Mouse (Mus musculus) limb, embryonic 14.5 days (tissue): ENCODE results near the gene Pip4k2a. TPM values are rescaled to one million over a fixed set of nuclear protein-coding genes. Genes with fewer than 3 reads are reported as not detected.

Experiments used
- ATAC-seq: fragments of 200-750 bp; cut with Nextera tagmentation; 2 replicates; pipeline ENCODE4 v1.8.0; 2017; ENCODE audit warnings: low read depth, moderate number of reproducible peaks, moderate TSS enrichment; ENCODE audit not compliant: low FRiP score
- DNase-seq: peaks from one replicate; pipeline ENCODE4 v3.0.0-alpha.2; 2015; ENCODE audit warnings: low spot score
- H3K27ac ChIP-seq: fragments of 300-500 bp; sonication (generic); replicated peaks from 2 replicates; pipeline ENCODE4 v1.5.1; 2014; ENCODE audit warnings: low read depth, mild to moderate bottlenecking, low read length, moderate library complexity, mixed read lengths
- H3K27me3 ChIP-seq: fragments of 300-500 bp; sonication (generic); 2 replicates; pipeline ENCODE4 v1.6.1; 2014; ENCODE audit warnings: low read length, mixed read lengths; ENCODE audit not compliant: control insufficient read depth, insufficient read depth
- H3K36me3 ChIP-seq: fragments of 300-500 bp; sonication (generic); 2 replicates; pipeline ENCODE4 v1.6.1; 2014; ENCODE audit warnings: mild to moderate bottlenecking, low read length, moderate library complexity, mixed read lengths; ENCODE audit not compliant: control insufficient read depth, insufficient read depth
- H3K4me1 ChIP-seq: fragments of 300-500 bp; sonication (generic); 2 replicates; pipeline ENCODE4 v1.6.1; 2014; ENCODE audit warnings: antibody characterized with exemption, low read length, mixed read lengths; ENCODE audit not compliant: control insufficient read depth, insufficient read depth
- H3K4me2 ChIP-seq: fragments of 300-500 bp; sonication (generic); replicated peaks from 2 replicates; pipeline ENCODE4 v1.6.1; 2014; ENCODE audit warnings: low read depth, mild to moderate bottlenecking, low read length, moderate library complexity; ENCODE audit not compliant: severe bottlenecking
- H3K4me3 ChIP-seq: fragments of 300-500 bp; sonication (generic); replicated peaks from 2 replicates; pipeline ENCODE4 v1.5.1; 2014; ENCODE audit warnings: low read length
- H3K9ac ChIP-seq: fragments of 300-500 bp; sonication (generic); 2 replicates; pipeline ENCODE4 v1.6.1; 2014; ENCODE audit warnings: mild to moderate bottlenecking, low read depth, low read length, moderate library complexity; ENCODE audit not compliant: severe bottlenecking
- H3K9me3 ChIP-seq: fragments of 300-500 bp; sonication (generic); 2 replicates; pipeline ENCODE4 v1.6.1; 2016; ENCODE audit warnings: low read length; ENCODE audit not compliant: control insufficient read depth
- POLR2A ChIP-seq: fragments of 200-500 bp; IDR thresholded peaks from 2 replicates; pipeline ENCODE4 v1.8.0; 2012; ENCODE audit warnings: inconsistent platforms, mild to moderate bottlenecking, moderate library complexity, borderline replicate concordance; ENCODE audit not compliant: insufficient read depth, insufficient read length; ENCODE audit errors: extremely low read depth
- WGBS: fragments of 180-500 bp; shearing (Covaris S2); extraction: QIAGEN DNeasy Blood & Tissue Kit; methylation state at CpG from one replicate; pipeline ENCODE4 v1.1.7; 2014; 5-methylcytosine and 5-hydroxymethylcytosine counted together
- polyA plus RNA-seq, 2 experiments: library from polyadenylated mRNA; depleted of rRNA in 1 of 2; stranded (reverse) in 1 of 2; unstranded in 1 of 2; fragments of >200 nt; fragmentation: Nextera tagmentation in 1 of 2; extraction: Ambion mirVana in 1 of 2; gene quantifications; 2 replicates each; pipeline versions ENCODE4 v1.2.1 to v1.2.3; 2012 to 2014

The Pip4k2a gene
- polyA plus RNA-seq, 2 experiments: 12.1 to 13.2 TPM

DNA sequence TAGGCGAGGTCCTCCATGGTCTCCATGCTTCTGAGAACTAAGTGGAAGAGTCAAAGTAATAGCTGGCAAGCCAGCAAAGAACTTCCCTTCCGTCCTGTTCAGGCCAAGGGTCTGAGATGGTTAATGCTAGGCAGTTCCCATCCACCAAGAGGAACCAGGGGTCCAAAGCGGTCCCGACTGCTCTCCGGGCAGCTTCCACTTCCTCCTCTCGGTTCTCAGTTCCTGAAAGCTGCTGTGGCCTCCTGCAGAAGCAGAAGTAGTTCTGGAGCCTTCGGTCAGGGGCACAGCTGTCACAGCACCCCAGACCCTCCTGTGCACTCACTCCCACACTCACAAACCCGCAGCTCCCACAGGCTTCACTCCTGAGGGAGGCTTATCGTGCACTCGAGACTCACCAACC, 6.9 kb upstream of the Pip4k2a start:
- Histone ChIP-seq H3K4me2 (no peak overlapping the region), H3K9ac (no peak overlapping the region), H3K4me3 (no peak overlapping the region), H3K9me3 (no peaks in the 10 kb centered on the region), H3K27me3 (no peaks in the 10 kb centered on the region), H3K27ac (no peak overlapping the region), H3K4me1 (no peaks in the 10 kb centered on the region), H3K36me3 (no peaks in the 10 kb centered on the region)
- DNase-seq (no peak), ATAC-seq (no peak)
- no peak for TF ChIP-seq POLR2A
- 69% methylated on average over 10 of the region's 10 CpGs for WGBS

DNA sequence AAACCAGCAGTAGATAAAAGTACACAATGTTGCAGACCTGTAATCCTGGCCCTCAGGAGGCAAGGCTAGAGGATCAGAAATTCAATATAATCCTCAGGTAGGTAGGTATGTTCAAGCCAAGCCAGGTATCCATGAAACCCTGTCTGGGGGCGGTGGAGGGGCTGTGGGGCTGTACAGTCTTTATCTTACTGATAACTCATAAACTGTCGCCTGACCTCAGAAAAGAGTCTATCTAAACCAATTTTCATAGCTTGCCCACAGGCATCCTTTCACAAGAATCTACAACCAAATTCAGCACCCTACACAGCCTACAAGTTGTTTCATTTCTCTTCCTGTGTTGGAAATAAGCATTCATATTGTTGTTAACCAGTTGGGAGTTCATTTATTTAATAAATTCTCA, 1.5 kb upstream of the Pip4k2a start:
- Histone ChIP-seq H3K27ac (no peak overlapping the region), H3K4me1 (peaks cover 7% of the 10 kb centered on the region), H3K27me3 (no peaks in the 10 kb centered on the region), H3K4me2 (no peak overlapping the region), H3K9ac (no peak overlapping the region), H3K9me3 (no peaks in the 10 kb centered on the region), H3K4me3 (no peak overlapping the region), H3K36me3 (no peaks in the 10 kb centered on the region)
- no peak for TF ChIP-seq POLR2A
- no peak for ATAC-seq
- 76% methylated on average over 2 of the region's 2 CpGs for WGBS
- no peak for DNase-seq

DNA sequence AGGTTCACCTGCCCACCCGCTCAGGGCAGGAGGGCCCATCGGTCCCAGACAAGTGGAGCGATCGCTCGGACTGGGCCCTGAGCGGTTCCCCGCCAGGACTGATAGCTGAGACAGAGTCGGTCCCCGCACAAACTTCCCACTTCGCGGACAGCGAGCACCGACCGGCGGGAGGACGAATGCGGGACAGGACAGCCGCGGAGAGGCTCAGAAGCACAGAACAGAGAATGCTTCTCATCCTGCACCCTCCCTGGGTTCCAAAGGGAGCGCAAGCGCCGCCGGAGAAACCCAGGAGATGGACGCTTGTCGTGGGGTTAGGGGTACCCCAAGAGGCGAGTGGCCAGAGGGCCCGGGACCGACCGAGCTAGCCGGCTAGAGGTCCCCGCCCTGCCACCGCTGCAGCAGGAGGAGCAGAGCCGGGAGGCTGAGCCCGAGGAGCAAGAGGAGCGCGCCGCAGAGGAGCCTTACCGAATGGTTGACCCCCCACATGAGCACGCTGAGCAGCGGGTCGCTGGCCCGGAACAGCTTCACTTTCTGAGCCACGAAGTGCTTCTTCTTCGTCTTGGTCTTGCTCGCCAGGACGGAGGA, 447 bp downstream of the Pip4k2a start:
- WGBS: under 1% methylated on average over 40 of the region's 46 CpGs
- no peak for TF ChIP-seq POLR2A

DNA sequence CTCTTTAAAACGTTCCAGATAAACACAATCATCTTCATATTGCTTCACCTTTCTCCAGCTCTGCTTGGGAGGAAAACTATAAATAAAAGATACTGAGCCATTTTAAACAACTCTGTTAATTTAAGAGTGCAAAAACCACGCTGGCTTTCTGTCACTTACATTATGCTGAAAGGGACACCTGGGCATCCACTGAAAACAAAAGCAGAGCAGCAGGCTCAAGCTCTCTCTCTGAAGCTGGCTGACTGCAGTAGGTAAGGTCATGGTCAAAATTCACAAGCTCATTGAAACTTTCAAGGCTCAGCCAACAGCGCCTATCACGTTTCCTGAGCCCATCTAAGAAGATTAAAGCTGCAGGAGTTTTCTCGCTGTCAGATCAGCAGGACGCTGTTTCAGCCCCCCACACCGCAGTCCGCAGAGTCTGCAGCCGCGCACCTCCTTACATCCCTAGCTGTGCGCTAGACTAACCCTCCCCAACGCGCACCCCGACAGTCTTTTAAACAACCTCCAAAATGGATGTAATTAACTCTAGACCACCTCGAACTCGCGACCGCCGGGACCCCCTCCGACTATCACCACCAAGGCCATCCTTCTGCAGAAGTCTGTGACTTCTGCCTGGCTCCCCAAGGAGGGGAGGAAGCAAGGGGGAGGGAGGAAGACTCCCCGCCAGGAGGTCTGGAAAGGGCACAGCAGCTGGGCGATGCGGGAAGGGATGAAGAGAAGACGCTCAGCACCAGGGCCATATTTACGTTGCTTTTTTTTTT, 1.3 kb downstream of the Pip4k2a start:
- peak overlapping the region; percentile 94 for H3K4me2 ChIP-seq
- H3K4me1 ChIP-seq: peaks cover 7% of the 10 kb centered on the region
- DNase-seq (no peak), ATAC-seq (no peak)
- no peak overlapping the region for H3K27ac ChIP-seq
- peak overlapping the region; percentile 77 for H3K4me3 ChIP-seq
- peak overlapping the region; percentile 73 for H3K9ac ChIP-seq
- no peaks in the 10 kb centered on the region for H3K36me3 ChIP-seq
- under 1% methylated on average over 25 of the region's 25 CpGs for WGBS
- TF ChIP-seq POLR2A: no peak
- H3K27me3 ChIP-seq: no peaks in the 10 kb centered on the region
- no peaks in the 10 kb centered on the region for H3K9me3 ChIP-seq

More for the DNA sequence above, 447 bp downstream of the Pip4k2a start:
- Histone ChIP-seq H3K27ac (peak overlapping the region; percentile 82), H3K9me3 (no peaks in the 10 kb centered on the region), H3K27me3 (no peaks in the 10 kb centered on the region), H3K36me3 (no peaks in the 10 kb centered on the region), H3K9ac (peak overlapping the region; percentile 73), H3K4me1 (peaks cover 7% of the 10 kb centered on the region), H3K4me3 (peak overlapping the region; percentile 77), H3K4me2 (peak overlapping the region; percentile 94)
- ATAC-seq (peak; percentile 65), DNase-seq (peak; percentile 35)

DNA sequence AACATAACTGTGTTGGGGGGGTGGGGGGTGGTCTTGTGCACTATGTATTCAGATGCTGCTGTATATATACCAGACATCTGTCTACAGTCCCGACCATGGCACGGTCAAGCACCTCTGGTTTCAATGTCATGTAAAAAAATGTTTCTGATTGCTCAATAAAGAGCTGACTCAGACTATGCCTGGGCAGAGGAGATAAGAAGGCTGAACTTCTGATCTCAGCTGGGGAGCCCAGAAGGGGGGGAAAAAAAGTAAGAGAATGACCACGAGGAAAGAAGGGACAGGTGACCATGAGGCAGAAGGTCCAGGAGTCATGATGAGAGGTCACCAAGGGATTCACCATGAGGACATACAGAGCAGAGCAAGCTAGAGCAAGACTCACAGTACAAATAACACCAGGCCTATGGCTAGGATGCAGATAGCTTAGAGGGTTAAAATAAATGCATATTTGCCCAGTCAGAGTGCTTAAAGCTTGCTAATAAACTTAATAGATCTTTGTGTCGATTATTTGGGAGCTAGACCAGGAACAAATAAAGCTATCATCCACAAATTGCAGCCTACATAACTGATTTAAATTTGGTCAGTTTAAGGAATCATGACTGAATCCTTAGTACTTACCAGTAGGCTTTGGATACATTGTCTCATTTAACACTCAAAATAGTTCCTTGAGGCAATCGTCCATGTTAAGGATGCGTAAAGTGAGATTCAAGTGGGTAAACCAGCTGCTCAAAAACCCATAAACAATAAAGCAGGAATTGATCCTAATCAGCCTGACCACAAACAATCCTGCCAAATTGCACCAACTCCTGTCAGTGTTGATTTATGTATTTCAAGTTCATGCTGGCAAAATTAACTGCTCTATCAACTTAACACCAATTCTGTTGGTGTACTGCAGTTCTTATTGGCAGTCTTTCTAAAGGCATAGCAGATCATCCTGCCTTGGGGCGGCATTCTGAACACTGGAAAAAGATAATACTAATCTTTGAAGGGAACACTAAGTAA, 5.1 kb downstream of the Pip4k2a start:
- no peak for TF ChIP-seq POLR2A
- Histone ChIP-seq H3K4me1 (peaks cover 7% of the 10 kb centered on the region), H3K9me3 (no peaks in the 10 kb centered on the region), H3K36me3 (no peaks in the 10 kb centered on the region), H3K27ac (no peak overlapping the region), H3K4me3 (no peak overlapping the region), H3K9ac (no peak overlapping the region), H3K27me3 (no peaks in the 10 kb centered on the region), H3K4me2 (no peak overlapping the region)
- DNase-seq (no peak), ATAC-seq (no peak)
- WGBS: 64% methylated on average over 7 of the region's 7 CpGs
